Mouse (Mus musculus) kidney, postnatal 10 days (tissue): ENCODE measurements around the gene Irs2.

Source experiments
- DNase-seq: peaks from one replicate; pipeline ENCODE4 v3.0.0; 2021; ENCODE audit warnings: mixed read lengths

Irs2 gene

DNA sequence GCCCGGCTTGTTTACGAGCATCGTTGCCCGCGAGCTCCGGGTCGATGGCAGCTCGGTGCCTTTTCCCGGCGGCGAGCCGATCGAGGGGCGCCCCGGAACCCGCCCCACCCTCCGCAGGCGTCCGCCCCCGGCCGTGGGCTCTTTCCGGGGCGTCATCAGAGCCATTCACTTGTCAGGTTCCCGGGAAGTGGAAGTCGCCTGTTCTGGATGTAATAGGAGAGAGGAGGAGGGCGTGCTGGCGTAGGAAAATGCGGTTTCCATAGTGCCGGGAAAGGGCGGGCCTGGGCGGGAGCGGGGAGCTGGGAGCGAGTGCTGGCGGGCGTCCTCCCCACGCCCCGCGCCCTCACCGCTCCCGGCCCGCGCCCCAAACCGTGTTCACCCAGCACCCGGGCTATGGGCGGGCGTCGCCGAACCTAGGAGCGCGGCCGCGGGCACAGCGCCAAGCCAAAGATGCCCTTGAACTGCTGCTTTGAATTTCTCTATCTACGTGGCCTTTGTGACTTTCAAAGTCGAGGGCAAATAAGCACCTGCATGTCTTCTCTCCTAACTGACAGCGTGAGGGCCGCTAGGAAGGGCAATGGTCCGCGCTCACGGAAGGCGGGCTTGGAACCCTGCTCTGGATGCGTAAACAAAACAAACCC is 1.3 kb upstream of the Irs2 start:
- peak; percentile 83 for DNase-seq

DNA sequence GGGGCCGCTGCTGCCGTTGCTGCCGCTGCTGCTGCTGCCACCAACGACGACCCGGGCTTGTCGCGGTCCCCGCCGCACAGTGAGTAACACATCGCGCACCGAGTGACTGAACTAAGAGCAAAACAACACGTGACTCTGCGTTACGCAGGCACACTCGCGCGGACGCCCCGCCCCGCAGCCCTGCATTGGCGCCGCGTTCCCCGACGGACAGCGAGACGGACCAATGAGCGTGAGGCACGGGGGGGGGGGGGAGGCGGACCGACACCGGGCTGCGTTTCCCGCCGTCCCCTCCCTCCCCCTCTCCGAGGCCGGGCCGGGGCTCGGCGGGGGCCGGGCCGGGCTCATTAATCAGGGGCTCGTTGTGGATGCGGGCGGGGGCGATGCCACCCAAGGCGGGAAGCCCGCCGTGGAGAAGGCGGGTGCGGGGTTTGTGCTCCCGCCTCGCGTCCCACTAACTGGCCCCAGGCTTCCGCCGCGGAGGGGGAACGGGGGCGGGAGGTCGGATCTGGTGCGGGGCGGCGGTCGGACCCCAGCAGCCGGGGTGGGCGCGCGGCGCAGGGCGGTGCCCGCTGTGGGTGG is 673 bp upstream of the Irs2 start:
- DNase-seq = peak; percentile 98

DNA sequence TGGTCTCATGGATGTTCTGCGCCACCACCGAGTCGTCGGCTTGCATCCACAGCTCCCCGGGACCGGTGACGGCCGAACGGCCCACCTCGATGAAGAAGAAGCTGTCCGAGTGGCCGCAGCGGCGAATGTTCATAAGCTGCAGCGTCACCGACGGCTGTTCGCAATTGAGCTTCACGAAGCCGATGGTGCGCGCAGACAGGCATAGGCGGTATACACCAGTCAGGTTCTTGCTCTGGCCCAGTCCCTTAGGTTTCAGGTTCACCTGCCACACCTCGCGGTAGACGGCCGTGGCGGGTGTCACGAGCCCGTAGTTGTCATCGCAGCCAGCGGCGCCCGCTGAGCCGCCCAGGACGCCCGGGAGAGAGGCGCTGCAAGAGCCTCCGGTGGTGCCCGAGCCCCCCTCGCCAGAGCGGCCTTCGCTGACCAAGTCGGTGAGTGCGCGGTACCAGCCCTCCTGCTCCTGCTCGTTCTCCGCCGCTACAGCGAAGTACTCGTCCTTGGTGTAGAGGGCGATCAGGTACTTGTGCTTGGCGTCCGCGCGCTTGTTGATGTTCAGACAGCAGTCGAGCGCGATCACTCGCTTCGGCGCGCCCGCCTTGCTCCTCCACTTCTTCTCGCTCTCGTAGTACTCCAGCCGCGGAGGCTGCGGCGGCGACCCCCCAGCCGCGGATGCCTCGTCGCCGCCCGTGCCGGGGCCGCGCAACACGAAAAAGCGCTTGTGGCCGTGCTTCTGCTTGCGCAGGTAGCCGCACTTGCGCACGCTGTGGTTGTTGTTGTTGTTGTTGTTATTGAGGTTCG is 478 bp downstream of the Irs2 start:
- peak; percentile 67 for DNase-seq

DNA sequence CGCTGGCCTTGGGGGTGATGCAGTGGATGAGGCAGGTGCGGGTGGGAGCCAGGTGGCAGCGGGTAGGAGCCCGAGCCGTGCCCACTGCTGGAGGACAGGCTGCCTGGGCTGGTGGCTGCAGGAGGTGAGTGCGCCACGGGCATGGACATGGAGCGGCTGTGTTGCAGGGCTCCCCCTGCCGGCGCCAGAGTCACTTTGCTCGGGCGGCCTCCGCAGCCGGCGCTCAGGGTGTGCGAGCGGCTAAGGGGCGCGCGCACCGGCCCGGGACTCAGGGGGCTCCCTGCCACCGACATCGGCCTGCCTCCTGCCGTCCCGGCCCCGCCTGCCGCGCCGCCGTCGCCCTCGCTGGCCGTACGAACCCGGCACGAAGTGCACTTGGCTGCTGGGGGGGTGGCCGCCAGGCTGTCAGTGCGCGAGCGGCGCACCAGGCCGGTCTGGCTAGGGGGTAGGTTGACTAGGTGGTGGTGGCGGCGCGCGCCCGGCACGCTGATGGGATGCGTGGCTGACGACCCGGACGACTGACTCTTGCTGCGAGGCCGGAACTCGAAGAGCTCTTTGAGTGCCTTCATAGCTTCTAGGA is 1.2 kb downstream of the Irs2 start:
- peak; percentile 94 for DNase-seq

DNA sequence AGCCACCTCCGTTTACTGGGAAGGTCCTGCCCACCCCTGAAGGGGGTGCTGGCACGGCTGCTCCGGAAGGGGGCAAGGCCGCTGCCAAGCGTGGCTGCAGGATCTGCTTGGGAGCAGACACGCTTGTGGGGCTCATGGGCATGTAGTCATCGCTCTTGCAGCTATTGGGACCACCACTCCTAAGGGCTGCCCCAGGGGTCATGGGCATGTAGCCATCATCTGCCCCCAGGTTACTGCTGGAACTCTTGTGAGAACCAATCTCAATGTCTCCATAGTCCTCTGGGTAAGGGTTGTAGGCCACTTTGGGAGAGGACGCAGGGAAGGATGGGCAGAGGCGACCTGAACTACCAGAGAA is 2.0 kb downstream of the Irs2 start:
- no peak for DNase-seq

DNA sequence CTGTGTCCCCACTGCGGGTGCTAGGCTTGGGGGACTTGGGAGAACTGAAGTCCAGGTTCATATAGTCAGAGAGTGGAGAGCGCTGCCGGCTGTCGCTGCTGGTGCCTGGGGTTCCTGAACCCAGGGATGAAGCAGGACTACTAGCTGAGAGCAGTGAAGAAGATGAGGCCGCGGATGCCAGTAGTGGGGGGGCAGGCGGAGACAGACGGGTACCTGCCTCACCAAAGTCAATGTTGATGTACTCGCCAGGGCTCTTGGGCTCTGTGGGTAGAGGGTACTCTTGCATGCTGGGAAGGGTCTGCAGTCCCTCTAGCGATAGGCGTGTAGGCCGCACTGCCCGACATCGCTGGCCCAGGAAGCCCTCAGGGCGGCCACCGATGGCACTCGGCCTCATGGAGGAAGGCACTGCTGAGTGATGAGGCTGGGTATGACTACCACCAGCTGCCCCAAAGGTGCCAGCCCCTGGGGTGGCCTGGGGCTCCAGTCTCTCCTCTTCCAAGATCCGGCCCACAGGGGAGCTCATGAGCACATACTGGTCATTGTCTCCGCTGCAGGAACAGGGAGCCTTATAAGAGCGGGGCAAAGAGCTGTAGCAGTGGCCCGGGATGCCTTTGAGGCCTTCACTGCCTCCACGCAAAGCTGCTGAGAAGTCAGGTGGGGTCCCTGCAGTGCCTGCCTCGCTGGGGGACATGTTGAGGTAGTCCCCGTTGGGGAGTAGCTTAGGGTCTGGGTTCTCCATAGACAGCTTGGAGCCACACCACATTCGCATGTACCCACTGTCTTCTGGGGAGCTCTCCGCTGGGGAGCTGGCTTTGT is 2.6 kb downstream of the Irs2 start:
- DNase-seq = no peak

DNA sequence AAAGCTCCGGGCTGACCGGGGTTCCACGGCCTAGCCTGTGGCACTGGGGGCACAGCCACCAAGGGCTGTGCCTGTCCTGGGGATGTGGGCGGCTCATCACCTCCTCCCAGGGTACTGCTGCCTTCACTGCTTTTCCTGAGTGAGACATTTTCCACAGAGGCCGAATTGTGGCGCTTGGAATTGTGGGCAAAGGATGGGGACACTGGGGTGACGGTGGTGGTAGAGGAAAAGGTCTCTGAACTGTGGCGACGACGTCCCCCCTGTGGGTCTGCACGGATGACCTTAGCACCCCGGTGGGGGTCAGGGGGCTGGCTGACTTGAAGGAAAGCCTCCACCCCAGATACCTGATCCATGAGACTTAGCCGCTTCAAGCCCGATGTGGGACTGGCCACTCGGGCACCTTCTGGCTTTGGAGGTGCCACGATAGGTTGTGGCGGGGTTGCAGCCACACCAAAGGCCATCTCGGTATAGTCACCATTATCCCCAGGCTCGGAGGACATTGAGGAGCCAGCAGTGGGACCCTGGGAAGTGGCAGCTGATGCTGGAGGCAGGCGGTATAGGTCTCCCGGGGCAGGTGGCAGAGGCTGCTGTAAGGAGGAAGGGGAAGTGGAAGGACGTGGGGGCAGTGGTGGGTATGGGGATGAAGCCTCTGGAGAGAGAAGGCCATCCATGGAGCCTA is 3.3 kb downstream of the Irs2 start:
- DNase-seq = no peak

DNA sequence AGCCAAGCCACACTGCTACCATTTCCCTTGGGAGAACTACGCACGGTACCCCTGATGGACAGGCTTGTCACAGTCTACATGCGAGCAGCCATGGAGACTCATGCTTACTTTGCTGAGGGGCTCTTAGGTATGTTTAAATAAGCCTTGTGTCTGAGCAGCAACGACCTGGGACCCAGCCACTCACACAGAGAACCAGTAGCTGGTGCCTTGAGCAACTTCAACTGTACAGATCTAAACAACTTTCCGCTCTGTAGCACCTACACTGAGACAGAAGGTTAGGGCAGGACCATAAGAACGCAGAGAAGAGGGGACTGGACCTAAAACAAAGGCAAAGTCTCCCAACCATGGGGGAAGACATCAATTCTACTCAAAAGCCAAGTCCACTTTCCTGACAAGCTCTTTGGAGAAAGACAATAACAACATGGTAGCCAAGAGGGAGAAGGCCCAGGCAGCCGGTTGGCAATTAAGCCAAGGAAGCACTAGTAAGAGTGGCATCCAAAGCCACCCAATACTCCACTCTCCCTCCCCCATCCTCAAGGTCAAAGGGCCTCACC is 4.3 kb downstream of the Irs2 start:
- DNase-seq = no peak

DNA sequence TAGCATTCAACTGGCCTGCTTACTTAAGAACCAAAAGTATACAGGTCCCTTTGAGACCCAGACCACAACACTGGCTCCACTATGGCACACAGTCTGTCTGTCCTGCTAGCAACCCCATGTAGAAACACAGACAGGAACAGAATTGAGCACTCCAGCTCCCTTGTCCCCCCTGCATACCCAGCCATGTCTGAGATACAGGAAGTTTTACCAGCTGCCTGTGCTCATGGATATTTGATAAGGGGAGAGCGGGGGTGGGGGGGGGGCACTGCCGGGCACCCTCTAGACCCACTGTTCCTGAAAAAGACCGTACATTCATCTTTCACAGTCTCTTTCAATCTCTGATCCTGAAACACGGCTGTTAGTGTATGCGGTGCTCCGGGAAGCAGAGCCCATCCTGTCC is 5.0 kb downstream of the Irs2 start:
- no peak for DNase-seq

DNA sequence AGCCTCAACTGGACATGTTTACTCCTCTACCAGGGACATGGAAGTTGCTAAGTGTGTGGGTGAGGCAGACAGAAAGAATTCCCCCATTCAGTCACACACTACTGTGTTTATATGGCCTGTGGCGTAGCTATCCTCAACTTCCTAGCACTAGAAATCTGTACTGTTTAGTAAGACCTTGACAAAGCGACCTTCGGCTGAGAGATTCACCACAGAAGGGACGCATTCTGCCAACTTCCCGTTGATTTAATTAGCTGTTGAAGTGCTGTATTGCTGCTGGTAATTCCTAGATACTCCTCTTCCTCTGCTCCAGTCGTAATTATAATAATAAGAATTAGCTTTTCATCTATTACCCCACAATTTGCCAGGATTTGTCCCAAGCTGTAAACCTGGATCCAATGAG is 5.4 kb downstream of the Irs2 start:
- DNase-seq = no peak

DNA sequence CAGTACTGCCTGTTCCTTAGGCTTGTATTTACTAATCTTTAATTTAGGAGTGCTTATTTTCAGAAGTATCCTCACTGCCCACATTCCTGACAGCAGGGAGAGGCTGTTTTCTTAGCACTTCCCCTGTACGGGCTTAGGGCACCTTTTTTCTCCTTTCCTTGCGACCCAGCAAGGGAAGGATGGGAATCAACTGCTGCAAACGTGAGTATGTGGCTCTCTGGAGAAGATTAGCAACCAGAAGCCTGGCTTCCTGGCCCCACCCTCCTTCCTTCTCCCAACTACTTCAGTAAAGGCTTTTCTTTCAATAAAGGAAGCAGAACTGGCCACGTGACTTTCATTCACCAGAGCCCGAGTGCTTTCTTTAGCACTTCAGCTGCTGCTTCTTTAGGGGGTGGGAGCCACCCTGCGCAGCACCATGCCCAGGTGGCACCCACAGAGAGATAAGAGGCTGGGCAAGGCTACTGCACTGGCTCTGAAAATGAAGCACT is 7.2 kb downstream of the Irs2 start:
- DNase-seq = peak; percentile 43

DNA sequence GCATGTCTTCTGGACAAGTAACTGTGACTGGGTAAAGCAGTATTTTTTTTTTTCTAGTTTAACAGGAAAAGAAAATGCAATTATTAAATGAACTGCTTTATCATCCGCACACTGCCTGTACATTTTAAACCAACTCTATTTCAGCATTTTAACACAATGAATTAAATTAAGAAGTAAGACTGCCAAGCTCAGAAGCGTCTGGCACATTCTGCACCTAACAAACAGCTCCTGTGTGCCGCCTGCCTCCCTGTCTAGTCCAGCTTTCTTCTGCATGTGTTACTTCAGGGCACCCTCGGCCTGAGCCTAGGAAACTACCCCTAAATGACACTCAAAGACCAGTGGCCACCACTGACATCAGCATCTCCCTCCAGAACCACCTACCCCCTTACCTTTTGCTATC is 8.7 kb downstream of the Irs2 start:
- no peak for DNase-seq

DNA sequence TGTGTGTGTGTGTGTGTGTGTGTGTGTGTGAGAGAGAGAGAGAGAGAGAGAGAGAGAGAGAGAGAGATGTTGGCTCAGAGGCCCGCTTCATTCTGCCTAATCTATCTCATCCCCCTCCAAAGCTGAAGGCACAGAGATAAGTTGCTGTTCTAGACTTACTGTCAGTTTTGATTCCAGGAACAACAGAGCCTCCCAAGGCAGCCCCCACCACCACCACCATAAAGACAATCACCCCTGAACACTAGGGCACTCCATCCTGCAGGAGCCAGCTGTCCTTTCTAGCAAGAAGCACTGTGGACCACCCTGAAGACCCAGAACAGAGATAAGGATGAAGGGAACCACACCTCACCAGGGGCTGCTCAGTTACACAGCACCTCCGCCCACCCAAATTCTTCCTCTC is 12.0 kb downstream of the Irs2 start:
- DNase-seq = no peak

DNA sequence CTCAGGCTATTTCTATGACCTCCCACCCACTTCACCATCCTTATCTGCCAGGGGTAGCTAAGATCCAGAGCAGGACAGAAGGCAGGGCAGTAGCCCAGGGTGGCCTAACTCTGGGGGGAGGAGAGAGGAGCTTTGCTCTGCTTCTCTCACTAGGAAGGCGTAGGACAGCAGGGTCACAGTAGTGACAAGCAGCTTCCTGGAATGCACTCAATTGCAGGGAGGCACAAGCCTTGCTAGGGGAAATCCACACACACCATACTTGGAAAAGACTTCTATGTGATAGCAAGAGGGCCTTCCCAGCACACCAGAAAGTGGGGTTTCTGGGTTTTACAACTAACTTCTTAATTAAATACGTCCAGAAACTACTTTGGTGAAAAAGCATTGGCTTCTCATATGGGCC is 12.5 kb downstream of the Irs2 start:
- DNase-seq = peak; percentile 46

DNA sequence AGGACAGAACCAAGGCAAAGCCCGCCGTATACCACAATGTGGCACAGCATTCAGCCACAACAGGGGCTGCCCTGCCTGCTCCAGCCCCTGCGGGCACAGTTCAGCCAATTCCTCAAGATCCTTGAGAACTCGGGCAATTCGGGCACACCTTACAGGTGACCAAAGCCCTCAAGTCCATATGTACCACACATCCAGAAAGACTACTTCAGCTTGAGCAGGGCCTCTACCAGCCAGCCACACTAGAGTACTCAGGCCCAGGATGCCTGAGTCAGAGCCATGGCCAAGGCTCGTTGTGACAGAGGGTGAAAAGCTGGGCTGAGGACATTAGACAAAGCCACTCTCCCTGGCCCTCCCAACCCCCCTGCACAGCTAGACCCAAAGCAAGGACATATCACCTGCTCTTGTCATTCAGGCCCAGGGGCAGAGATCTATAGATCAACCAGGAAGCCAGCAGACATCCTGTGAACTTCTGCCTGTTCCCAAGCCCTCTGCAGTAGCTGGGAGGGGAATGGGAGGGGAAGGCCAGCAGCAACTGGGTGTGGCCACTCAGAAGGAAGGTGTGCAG is 13.8 kb downstream of the Irs2 start:
- DNase-seq = no peak

DNA sequence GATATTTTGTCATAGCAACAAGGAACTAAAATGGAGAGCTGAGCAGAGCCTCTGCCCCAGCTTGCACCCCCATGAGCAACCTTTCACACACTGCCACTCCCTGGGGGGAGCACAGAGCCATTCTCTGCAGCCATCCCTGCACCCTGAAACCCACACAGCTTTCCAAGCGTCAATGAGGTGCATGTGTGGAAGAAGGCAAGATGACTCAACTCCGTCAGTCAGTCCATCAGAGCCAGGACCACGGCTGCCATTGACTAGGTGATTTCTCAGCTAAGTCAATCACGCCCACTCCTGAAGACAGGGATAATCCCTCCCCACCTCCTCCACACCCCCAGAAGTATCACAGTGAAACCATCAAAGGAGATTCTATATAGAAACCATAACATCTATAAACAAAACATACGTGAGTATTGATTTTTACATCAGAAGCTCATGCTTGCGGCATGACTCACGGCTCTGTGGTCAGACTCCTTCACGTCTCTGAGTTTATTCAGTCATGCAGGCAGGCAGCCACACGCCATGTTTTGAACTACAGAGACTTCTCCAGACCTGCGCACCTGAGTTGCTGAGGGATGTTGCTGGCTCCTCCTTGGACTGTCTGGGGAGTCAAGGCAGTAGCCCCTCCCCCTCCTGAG is 14.6 kb downstream of the Irs2 start:
- DNase-seq = no peak

DNA sequence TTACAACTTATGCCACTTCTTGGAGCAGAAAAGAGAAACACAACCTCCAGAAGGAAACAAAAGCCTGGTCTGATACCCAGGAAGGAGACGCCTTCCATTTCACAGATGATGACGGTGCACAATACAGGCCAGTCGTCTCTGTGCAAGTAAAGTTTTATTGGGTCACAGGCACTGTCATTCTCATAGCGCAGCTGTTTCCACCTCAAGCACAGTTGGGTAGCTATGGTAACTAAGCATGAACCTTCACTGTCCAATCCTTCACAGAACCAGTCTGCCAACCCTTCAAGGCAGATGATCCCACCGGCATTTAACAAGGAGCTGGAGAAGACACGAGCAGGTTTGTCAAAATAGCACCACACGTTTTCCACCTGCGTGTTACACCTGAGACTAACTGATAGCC is 16.2 kb downstream of the Irs2 start:
- DNase-seq = no peak

DNA sequence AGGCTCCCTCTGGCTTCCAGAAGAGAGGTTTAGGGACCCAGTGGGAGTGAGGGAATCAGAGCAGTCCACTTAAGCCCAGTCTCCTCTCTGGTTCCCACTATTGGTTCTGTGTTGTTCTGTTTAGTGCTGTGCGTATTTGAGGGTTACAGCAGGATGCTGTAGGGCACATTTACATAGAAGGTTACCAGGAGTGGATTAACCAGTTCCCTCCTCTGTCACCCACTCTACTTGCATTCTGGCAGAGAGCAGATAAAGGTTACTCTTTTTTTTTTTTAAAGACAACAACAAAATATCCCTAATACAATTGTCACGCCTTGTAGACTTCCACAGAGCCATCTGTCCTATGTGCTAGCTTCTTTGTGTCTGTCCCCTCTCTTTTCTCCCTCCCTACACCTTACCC is 16.9 kb downstream of the Irs2 start:
- DNase-seq = no peak

DNA sequence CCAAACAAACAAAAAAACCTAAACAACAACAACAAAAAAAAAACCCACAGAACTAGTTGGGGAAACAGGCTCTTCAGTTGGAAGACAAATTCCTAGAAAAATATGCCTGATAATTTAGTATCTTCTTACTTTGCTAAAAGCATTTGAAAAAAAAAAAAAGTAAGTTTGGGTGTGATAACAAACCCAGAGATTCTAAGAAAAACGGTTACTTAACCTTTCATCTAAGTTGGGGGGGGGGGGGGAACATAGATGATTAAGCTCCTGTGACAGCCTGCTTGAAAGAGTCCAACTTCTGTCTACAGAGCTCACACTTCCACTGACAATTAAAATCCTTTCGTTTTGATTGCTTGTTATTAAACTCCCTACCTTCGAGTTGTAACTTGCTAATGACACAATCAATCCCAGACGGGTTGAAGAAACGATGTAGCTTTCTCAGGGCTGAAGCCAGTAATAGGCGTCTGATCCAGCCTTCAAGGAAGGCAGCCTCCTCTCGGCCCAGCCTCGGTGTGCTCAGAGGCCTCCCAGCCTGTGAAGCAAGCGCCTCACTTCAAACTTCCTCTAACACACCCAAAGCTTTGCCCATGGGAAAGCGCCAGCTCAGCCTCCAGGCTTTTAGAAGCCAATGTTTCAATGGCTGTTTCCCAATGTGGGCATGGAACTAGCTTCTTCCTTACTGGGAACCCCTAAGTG is 17.7 kb downstream of the Irs2 start:
- DNase-seq = no peak

DNA sequence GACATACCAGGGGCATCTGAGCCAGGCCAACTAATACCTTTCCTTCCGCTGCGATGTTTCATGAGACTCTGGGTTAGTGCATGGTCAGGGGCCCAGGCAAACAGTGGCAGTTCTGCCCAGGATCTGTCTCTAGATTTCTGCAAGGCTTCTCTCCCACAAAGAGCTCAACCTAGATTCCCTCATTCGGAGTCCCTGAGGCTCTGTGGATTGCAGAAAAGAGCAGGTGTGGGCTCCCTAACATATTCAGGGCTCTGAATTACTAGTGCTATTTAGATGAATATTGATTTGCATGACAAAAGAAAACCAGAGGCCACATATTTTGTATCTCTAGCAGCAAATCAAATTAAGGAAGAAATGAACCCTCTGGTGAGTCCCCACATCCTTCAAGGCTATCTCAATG is 18.3 kb downstream of the Irs2 start:
- no peak for DNase-seq

DNA sequence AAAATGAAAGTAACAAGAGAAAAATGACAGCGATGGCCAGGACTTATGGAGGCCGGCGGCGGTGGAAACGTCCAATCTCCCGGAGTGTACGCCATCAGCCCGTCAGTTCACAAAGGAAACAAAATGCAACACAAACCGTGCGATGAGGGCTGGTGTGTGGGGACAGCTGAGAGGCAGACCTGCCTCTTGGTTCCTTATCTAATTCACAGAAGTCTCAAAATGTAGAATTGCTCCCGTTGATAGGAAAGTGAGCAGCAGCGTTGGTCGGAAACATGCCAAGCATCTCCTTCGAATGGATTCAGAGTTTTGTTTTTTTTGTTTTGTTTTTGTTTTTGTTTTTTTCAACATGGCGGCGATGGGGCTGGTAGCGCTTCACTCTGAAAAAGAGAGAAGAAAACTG is 21.6 kb downstream of the Irs2 start:
- DNase-seq = no peak
